Mouse (Mus musculus): Measurements from ENCODE around the gene Me3. TPM values are rescaled to one million over a fixed set of nuclear protein-coding genes. Genes with fewer than 3 reads are reported as not detected.

Gene Me3
- polyA plus RNA-seq, 1 experiment from 2014 or later, result 0.18 TPM

DNA sequence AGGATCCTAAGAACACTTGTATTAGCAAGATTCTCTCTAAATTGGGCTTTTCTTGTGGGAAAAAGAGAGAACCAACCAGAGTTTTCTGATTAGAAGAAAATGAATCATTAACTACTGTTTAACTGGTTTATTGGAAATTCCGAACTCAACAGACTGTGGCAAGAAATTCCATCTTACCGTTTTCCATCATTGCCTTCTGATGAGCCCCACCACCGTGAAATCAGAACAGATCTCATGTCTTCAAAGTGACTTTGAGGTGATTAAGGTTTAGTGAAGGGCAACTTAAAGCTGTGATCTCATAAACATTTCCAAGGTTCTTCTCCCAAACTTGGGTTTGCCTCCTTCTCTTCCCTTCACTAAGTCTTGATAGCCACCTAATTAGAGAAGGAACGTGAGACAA, 8.9 kb upstream of the Me3 start:
- WGBS (ENCODE audit: insufficient replicate concordance), result 61% methylated on average over 4 of the region's 4 CpGs
- Histone ChIP-seq H3K4me1 (ENCODE audit: control insufficient read depth, low read depth, low read length) (no peaks in the 10 kb centered on the region), H3K4me3 (ENCODE audit: low read depth, low read length) (no peak overlapping the region), H3K36me3 (ENCODE audit: control insufficient read depth, insufficient read depth) (no peaks in the 10 kb centered on the region), H3K9me3 (replicated peaks; ENCODE audit: control insufficient read depth, low read length) (no peaks in the 10 kb centered on the region), H3K9ac (ENCODE audit: low read depth, low read length) (no peak overlapping the region), H3K4me2 (ENCODE audit: low read depth, low read length) (no peak overlapping the region), H3K27ac (ENCODE audit: low read length) (no peak overlapping the region), H3K27me3 (ENCODE audit: control insufficient read depth, insufficient read depth, low read depth, low read length) (no peaks in the 10 kb centered on the region)
- no peak for ATAC-seq (ENCODE audit: low read depth)

GRCm38 (mm10) chr7:89627393-89627792, 4.8 kb upstream of the Me3 start:
- no peaks in the 10 kb centered on the region for H3K4me1 ChIP-seq (ENCODE audit: control insufficient read depth, low read depth, low read length)
- H3K9me3 ChIP-seq (replicated peaks; ENCODE audit: control insufficient read depth, low read length), result no peaks in the 10 kb centered on the region
- H3K9ac ChIP-seq (ENCODE audit: low read depth, low read length), result no peak overlapping the region
- no peak overlapping the region for H3K4me2 ChIP-seq (ENCODE audit: low read depth, low read length)
- H3K27me3 ChIP-seq (ENCODE audit: control insufficient read depth, insufficient read depth, low read depth, low read length), result no peaks in the 10 kb centered on the region
- H3K4me3 ChIP-seq (ENCODE audit: low read depth, low read length), result no peak overlapping the region
- no peaks in the 10 kb centered on the region for H3K36me3 ChIP-seq (ENCODE audit: control insufficient read depth, insufficient read depth)
- no peak for ATAC-seq (ENCODE audit: low read depth)
- no peak overlapping the region for H3K27ac ChIP-seq (ENCODE audit: low read length)

GRCm38 (mm10) chr7:89628006-89628405, 4.2 kb upstream of the Me3 start:
- H3K4me2 ChIP-seq (ENCODE audit: low read depth, low read length), result no peak overlapping the region
- H3K9ac ChIP-seq (ENCODE audit: low read depth, low read length), result no peak overlapping the region
- H3K27ac ChIP-seq (ENCODE audit: low read length), result no peak overlapping the region
- H3K27me3 ChIP-seq (ENCODE audit: control insufficient read depth, insufficient read depth, low read depth, low read length), result peaks cover 4% of the 10 kb centered on the region
- no peak for ATAC-seq (ENCODE audit: low read depth)
- H3K4me1 ChIP-seq (ENCODE audit: control insufficient read depth, low read depth, low read length), result no peaks in the 10 kb centered on the region
- no peaks in the 10 kb centered on the region for H3K36me3 ChIP-seq (ENCODE audit: control insufficient read depth, insufficient read depth)
- 18% methylated on average over 2 of the region's 2 CpGs for WGBS (ENCODE audit: insufficient replicate concordance)
- no peak overlapping the region for H3K4me3 ChIP-seq (ENCODE audit: low read depth, low read length)
- H3K9me3 ChIP-seq (replicated peaks; ENCODE audit: control insufficient read depth, low read length), result no peaks in the 10 kb centered on the region

DNA sequence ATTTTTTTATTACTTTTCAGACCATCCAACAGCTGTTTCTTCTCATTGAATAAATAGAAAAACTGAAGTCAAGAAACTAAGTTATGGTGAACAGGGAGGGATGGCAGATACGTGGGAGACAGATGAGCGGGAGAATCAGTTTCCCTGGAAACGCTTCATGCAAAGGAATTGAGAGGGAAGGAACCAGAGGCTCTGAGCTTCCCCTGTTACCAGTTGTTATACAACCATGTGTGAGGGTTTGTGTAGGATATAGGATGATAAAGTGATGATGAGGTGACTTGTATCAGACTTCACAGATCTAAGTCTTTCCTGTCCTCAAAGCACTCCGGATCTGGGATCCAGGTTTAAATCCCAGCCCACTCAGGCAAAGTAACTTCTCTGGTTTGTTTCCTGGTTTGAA, 3.2 kb upstream of the Me3 start:
- Histone ChIP-seq H3K9me3 (replicated peaks; ENCODE audit: control insufficient read depth, low read length) (no peaks in the 10 kb centered on the region), H3K4me2 (ENCODE audit: low read depth, low read length) (no peak overlapping the region), H3K4me1 (ENCODE audit: control insufficient read depth, low read depth, low read length) (no peaks in the 10 kb centered on the region), H3K27ac (ENCODE audit: low read length) (no peak overlapping the region), H3K27me3 (ENCODE audit: control insufficient read depth, insufficient read depth, low read depth, low read length) (peaks cover 7% of the 10 kb centered on the region), H3K36me3 (ENCODE audit: control insufficient read depth, insufficient read depth) (no peaks in the 10 kb centered on the region), H3K9ac (ENCODE audit: low read depth, low read length) (no peak overlapping the region), H3K4me3 (ENCODE audit: low read depth, low read length) (no peak overlapping the region)
- WGBS (ENCODE audit: insufficient replicate concordance), result 70% methylated on average over 4 of the region's 4 CpGs
- ATAC-seq (ENCODE audit: low read depth), result no peak

GRCm38 (mm10) chr7:89629914-89630313, 2.3 kb upstream of the Me3 start:
- no peaks in the 10 kb centered on the region for H3K36me3 ChIP-seq (ENCODE audit: control insufficient read depth, insufficient read depth)
- no peak overlapping the region for H3K9ac ChIP-seq (ENCODE audit: low read depth, low read length)
- no peak overlapping the region for H3K4me3 ChIP-seq (ENCODE audit: low read depth, low read length)
- no peak for ATAC-seq (ENCODE audit: low read depth)
- H3K27ac ChIP-seq (ENCODE audit: low read length), result no peak overlapping the region
- H3K4me2 ChIP-seq (ENCODE audit: low read depth, low read length), result no peak overlapping the region
- H3K9me3 ChIP-seq (replicated peaks; ENCODE audit: control insufficient read depth, low read length), result no peaks in the 10 kb centered on the region
- H3K4me1 ChIP-seq (ENCODE audit: control insufficient read depth, low read depth, low read length), result no peaks in the 10 kb centered on the region
- H3K27me3 ChIP-seq (ENCODE audit: control insufficient read depth, insufficient read depth, low read depth, low read length), result peaks cover 7% of the 10 kb centered on the region
- 54% methylated on average over 3 of the region's 3 CpGs for WGBS (ENCODE audit: insufficient replicate concordance)

DNA sequence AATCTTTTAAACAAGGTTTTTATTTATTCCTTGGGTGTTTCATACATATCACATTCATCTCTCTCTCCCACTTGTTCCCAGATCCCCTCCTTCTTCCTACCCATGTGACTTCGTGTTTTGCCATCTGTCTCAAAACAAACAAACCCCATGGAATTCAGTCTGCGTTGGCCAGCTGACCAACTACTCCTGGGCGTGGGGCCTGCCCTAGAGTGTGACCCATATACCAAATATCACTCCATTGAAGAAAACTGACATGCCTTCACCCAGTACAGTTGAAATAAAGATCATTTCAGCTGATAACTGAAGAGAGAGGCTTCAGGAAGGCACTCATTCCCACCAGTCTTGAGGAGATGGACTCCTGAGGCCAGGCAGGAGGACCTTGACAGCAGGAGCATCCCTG, 1.4 kb upstream of the Me3 start:
- H3K27me3 ChIP-seq (ENCODE audit: control insufficient read depth, insufficient read depth, low read depth, low read length), result peaks cover 7% of the 10 kb centered on the region
- no peaks in the 10 kb centered on the region for H3K4me1 ChIP-seq (ENCODE audit: control insufficient read depth, low read depth, low read length)
- H3K9ac ChIP-seq (ENCODE audit: low read depth, low read length), result no peak overlapping the region
- WGBS (ENCODE audit: insufficient replicate concordance), result 46% methylated on average over 3 of the region's 3 CpGs
- no peak for ATAC-seq (ENCODE audit: low read depth)
- no peak overlapping the region for H3K4me3 ChIP-seq (ENCODE audit: low read depth, low read length)
- no peaks in the 10 kb centered on the region for H3K9me3 ChIP-seq (replicated peaks; ENCODE audit: control insufficient read depth, low read length)
- no peak overlapping the region for H3K27ac ChIP-seq (ENCODE audit: low read length)
- H3K36me3 ChIP-seq (ENCODE audit: control insufficient read depth, insufficient read depth), result no peaks in the 10 kb centered on the region
- no peak overlapping the region for H3K4me2 ChIP-seq (ENCODE audit: low read depth, low read length)

- H3K4me2 ChIP-seq (ENCODE audit: low read depth, low read length), result no peak overlapping the region
- no peaks in the 10 kb centered on the region for H3K4me1 ChIP-seq (ENCODE audit: control insufficient read depth, low read depth, low read length)
- no peaks in the 10 kb centered on the region for H3K36me3 ChIP-seq (ENCODE audit: control insufficient read depth, insufficient read depth)
- WGBS (ENCODE audit: insufficient replicate concordance), result 63% methylated on average over 6 of the region's 6 CpGs
- no peak for ATAC-seq (ENCODE audit: low read depth)
- no peak overlapping the region for H3K9ac ChIP-seq (ENCODE audit: low read depth, low read length)
- no peak overlapping the region for H3K27ac ChIP-seq (ENCODE audit: low read length)
- no peak overlapping the region for H3K4me3 ChIP-seq (ENCODE audit: low read depth, low read length)
- no peaks in the 10 kb centered on the region for H3K9me3 ChIP-seq (replicated peaks; ENCODE audit: control insufficient read depth, low read length)
- H3K27me3 ChIP-seq (ENCODE audit: control insufficient read depth, insufficient read depth, low read depth, low read length), result no peaks in the 10 kb centered on the region
Measured at GRCm38 (mm10) chr7:89640533-89640932, 8.3 kb downstream of the Me3 start.

DNA sequence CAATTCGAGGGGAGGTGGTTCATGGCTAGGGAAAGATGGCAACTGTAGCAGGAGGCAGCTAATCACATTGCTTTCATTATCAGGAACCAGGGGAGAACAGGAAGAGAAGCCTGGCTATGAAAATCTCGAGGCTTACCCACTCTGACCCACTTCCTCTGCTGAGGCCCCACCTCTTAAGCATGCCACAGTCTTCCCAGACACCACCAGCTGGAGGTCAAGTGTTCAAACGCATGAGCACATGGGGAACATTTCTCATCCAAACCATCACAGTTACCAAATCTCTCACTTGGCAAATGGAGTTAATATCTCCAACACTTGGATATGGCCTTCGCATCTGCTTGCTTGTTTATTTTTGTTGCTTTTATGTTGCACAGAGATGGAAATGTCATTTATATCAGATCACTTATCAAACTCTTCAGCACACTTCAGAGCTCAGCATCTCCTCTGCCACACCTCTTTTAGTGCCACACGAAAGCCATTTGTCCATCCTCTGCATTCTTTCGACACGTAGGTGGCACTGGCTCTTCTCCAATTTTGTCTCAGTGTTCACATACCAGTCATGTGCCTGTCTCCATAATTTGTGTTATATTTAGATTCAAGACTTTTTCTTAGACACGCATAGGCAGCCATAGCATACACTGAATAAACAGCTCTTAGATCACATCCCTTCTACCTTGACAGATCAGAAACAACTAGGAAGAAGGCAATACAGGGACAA, 8.9 kb downstream of the Me3 start:
- no peak for ATAC-seq (ENCODE audit: low read depth)
- H3K4me2 ChIP-seq (ENCODE audit: low read depth, low read length), result no peak overlapping the region
- 47% methylated on average over 8 of the region's 8 CpGs for WGBS (ENCODE audit: insufficient replicate concordance)
- no peak overlapping the region for H3K4me3 ChIP-seq (ENCODE audit: low read depth, low read length)
- no peaks in the 10 kb centered on the region for H3K4me1 ChIP-seq (ENCODE audit: control insufficient read depth, low read depth, low read length)
- H3K9me3 ChIP-seq (replicated peaks; ENCODE audit: control insufficient read depth, low read length), result no peaks in the 10 kb centered on the region
- H3K9ac ChIP-seq (ENCODE audit: low read depth, low read length), result no peak overlapping the region
- no peak overlapping the region for H3K27ac ChIP-seq (ENCODE audit: low read length)
- H3K27me3 ChIP-seq (ENCODE audit: control insufficient read depth, insufficient read depth, low read depth, low read length), result no peaks in the 10 kb centered on the region
- no peaks in the 10 kb centered on the region for H3K36me3 ChIP-seq (ENCODE audit: control insufficient read depth, insufficient read depth)

GRCm38 (mm10) chr7:89645015-89645414, 12.8 kb downstream of the Me3 start:
- Histone ChIP-seq H3K36me3 (ENCODE audit: control insufficient read depth, insufficient read depth) (no peaks in the 10 kb centered on the region), H3K9me3 (replicated peaks; ENCODE audit: control insufficient read depth, low read length) (no peaks in the 10 kb centered on the region), H3K4me3 (ENCODE audit: low read depth, low read length) (no peak overlapping the region), H3K27ac (ENCODE audit: low read length) (no peak overlapping the region), H3K4me2 (ENCODE audit: low read depth, low read length) (no peak overlapping the region), H3K4me1 (ENCODE audit: control insufficient read depth, low read depth, low read length) (no peaks in the 10 kb centered on the region), H3K27me3 (ENCODE audit: control insufficient read depth, insufficient read depth, low read depth, low read length) (no peaks in the 10 kb centered on the region), H3K9ac (ENCODE audit: low read depth, low read length) (no peak overlapping the region)
- WGBS (ENCODE audit: insufficient replicate concordance), result 51% methylated on average over 3 of the region's 3 CpGs
- ATAC-seq (ENCODE audit: low read depth), result no peak

All from liver, embryonic 16.5 days (tissue).